Mouse (Mus musculus) small intestine, adult 2 months (tissue): ENCODE measurements around the gene Thrb. TPM values are rescaled to one million over a fixed set of nuclear protein-coding genes. Genes with fewer than 3 reads are reported as not detected.

Experiments used
- H3K27ac ChIP-seq: fragments of 200-500 bp; 2 replicates; pipeline ENCODE4 v1.5.1; 2012; ENCODE audit warnings: low read depth, low read length, control low read depth, inconsistent platforms; ENCODE audit not compliant: insufficient read depth
- H3K27me3 ChIP-seq: fragments of 200-500 bp; 2 replicates; pipeline ENCODE4 v1.6.1; 2012; ENCODE audit warnings: mild to moderate bottlenecking, moderate library complexity, low read length, inconsistent platforms; ENCODE audit not compliant: control insufficient read depth, insufficient read depth
- H3K36me3 ChIP-seq: fragments of 200-500 bp; 2 replicates; pipeline ENCODE4 v1.6.1; 2012; ENCODE audit warnings: mild to moderate bottlenecking, low read length, control low read depth, inconsistent platforms; ENCODE audit not compliant: control insufficient read depth, insufficient read depth
- H3K4me1 ChIP-seq: fragments of 200-500 bp; 2 replicates; pipeline ENCODE4 v1.6.1; 2012; ENCODE audit warnings: low read length, inconsistent platforms, mixed read lengths; ENCODE audit not compliant: control insufficient read depth, insufficient read depth, insufficient read length
- H3K4me3 ChIP-seq: fragments of 200-500 bp; 2 replicates; pipeline ENCODE4 v1.5.1; 2012; ENCODE audit warnings: low read depth, mild to moderate bottlenecking, control low read depth, inconsistent platforms, low read length, moderate library complexity
- CTCF ChIP-seq: fragments of 200-500 bp; IDR thresholded peaks from 2 replicates; pipeline ENCODE4 v1.5.1; 2012; ENCODE audit warnings: low read depth, mild to moderate bottlenecking, control low read depth, inconsistent platforms, low read length, moderate library complexity, mixed read lengths; ENCODE audit not compliant: insufficient replicate concordance, insufficient read length; ENCODE audit errors: extremely low read depth
- POLR2A ChIP-seq: fragments of 200-500 bp; IDR thresholded peaks from 2 replicates; pipeline ENCODE4 v1.6.1; 2012; ENCODE audit warnings: low read depth, mild to moderate bottlenecking, control low read depth, inconsistent platforms, low read length, moderate library complexity
- WGBS: fragments of 180-500 bp; shearing (Covaris S2); methylation state at CpG from one replicate; pipeline ENCODE4 v1.1.7; 2018; 5-methylcytosine and 5-hydroxymethylcytosine counted together
- polyA plus RNA-seq: library from polyadenylated mRNA; depleted of rRNA; stranded (reverse); fragments of >200 nt; gene quantifications from 2 replicates; pipeline ENCODE4 v1.2.3, GENCODE M21; 2012

Gene Thrb
- polyA plus RNA-seq, 1 experiment: 2.5 TPM

DNA sequence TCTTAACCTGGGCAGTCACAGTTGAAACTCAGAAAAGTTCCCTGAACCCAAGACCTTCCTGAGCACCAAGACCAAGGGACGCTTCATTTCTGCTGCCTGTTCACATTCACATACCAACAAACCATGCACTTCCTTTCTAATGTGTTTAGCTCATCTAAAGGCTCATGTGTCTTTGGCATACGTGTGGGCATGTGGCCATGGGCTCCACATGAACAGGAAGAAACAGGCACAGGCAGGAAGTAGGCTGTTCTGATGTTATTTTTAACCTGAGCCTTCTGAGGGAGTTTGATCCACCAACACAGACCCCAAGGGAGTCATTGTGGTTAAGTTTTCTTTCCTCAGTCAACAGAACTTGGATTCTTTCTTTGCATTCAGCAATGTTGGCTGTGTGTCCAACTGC is 341.8 kb downstream of the Thrb start:
- Histone ChIP-seq H3K4me3 (no peak overlapping the region), H3K36me3 (no peaks in the 10 kb centered on the region; the same call in 1 of the 2 replicates), H3K27me3 (no peaks in the 10 kb centered on the region), H3K27ac (no peak overlapping the region), H3K4me1 (no peaks in the 10 kb centered on the region)
- WGBS: 75% methylated on average over 2 of the region's 2 CpGs
- TF ChIP-seq POLR2A: no peak

DNA sequence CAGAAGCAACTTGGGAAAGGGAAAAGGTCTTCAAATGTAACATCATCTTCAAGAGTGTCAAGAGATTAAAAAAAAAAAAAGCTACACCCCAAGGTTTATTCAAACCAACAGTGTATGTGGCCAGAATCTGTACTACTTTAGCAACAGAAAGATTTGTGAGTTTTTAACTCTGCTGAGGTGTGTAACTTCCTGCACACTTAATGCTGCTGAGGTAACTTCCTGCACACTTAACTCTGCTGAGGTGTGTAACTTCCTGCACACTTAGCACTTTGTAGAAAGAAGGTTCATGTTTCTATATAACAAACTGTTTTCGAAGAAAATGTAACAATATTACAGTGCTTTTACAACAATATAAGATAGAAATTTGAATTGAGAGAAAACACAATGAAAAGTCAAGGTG is 343.6 kb downstream of the Thrb start:
- TF ChIP-seq POLR2A (no peak), CTCF (no peak)
- Histone ChIP-seq H3K4me1 (no peaks in the 10 kb centered on the region), H3K4me3 (no peak overlapping the region), H3K27ac (no peak overlapping the region), H3K36me3 (no peaks in the 10 kb centered on the region; the same call in 1 of the 2 replicates), H3K27me3 (no peaks in the 10 kb centered on the region)
- whole genome bisulfite sequencing: 83% methylated on average over 1 of the region's 1 CpGs

DNA sequence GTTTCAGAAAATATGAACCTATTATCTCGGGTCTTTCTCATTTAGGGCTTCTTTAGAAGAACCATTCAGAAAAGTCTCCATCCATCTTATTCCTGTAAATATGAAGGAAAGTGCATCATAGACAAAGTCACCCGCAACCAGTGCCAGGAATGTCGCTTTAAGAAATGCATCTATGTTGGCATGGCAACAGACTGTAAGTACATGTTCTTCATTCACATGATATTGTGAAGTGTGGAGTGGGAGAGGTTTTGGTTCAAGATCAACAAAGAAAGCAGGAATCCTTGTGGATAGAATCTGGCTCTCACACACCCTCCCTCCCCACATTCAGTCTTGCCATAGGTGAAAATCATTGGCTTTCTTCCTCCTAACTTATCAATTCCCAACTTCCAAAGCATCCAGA is 348.5 kb downstream of the Thrb start:
- H3K27ac ChIP-seq: no peak overlapping the region
- 88% methylated on average over 3 of the region's 3 CpGs for WGBS
- TF ChIP-seq POLR2A: no peak
- no peak for TF ChIP-seq CTCF
- H3K36me3 ChIP-seq: peaks cover 5% of the 10 kb centered on the region; the same call in 1 of the 2 replicates
- no peaks in the 10 kb centered on the region for H3K4me1 ChIP-seq
- H3K4me3 ChIP-seq: no peak overlapping the region
- no peaks in the 10 kb centered on the region for H3K27me3 ChIP-seq

DNA sequence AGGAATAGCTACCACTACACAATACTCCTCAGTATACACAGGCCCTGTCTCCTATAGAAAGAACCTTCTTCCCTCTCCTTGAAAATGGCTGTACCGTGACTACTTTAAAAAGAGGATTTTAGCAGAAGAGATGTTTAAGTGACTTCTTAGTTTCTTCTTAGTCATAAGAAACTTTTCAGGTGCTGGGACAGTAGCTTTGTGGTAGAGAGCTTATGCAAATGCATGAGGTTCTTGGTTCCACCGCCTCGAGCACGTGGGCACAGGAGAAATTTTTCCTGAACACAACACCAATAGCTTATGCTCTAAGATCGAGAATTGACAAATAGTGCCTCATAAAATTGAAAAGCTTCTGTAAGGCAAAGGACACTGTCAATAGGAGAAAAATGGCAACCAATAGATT is 356.5 kb downstream of the Thrb start:
- H3K27ac ChIP-seq: no peak overlapping the region
- H3K27me3 ChIP-seq: no peaks in the 10 kb centered on the region
- TF ChIP-seq POLR2A (no peak), CTCF (no peak)
- WGBS: 93% methylated on average over 5 of the region's 5 CpGs
- H3K4me3 ChIP-seq: no peak overlapping the region
- H3K36me3 ChIP-seq: 0 out of 2 replicates have a peak, but pooled peaks cover 3% of the 10 kb centered on the region
- H3K4me1 ChIP-seq: no peaks in the 10 kb centered on the region

DNA sequence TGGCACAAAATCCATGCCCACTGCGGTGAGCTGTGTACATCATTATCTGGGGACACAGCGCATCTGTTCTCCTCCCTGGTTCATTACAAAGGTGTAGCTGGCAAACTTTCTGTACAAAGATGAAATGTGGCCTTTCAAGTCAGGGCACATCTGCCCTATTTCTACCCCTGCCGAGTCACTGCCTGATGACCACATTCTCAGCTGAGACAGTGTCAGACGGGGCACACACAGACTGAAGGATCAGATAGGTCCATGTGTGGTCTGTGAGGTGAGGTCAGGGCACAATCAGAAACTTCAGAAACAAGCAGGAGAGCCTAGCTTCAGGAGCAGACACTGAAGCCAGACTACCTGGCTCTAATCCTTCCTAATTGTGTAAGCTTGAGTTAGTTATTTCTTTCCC is 360.1 kb downstream of the Thrb start:
- no peaks in the 10 kb centered on the region for H3K27me3 ChIP-seq
- 83% methylated on average over 4 of the region's 4 CpGs for WGBS
- TF ChIP-seq POLR2A (no peak), CTCF (no peak)
- H3K4me1 ChIP-seq: no peaks in the 10 kb centered on the region
- H3K36me3 ChIP-seq: no peaks in the 10 kb centered on the region
- no peak overlapping the region for H3K4me3 ChIP-seq
- H3K27ac ChIP-seq: no peak overlapping the region

DNA sequence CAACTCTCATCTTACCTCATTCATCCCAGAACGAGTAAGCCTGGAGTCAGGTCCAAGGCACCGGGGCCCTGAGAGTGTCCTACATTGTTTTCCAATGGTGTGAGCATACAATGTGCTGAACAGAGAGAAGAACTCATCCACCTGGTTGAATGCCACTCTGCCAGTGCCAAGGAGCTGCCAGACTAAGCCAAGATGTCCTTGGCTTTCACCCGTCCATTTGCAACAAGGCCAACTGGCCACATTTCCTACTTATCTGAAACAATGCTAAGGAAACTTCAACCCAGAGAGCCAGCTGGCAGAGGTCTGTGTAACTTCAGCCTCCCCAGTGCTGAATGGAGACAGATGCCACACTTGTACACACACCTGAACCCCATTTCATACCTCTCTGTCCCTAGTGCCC is 360.6 kb downstream of the Thrb start:
- no peaks in the 10 kb centered on the region for H3K36me3 ChIP-seq
- no peaks in the 10 kb centered on the region for H3K27me3 ChIP-seq
- no peak overlapping the region for H3K27ac ChIP-seq
- no peaks in the 10 kb centered on the region for H3K4me1 ChIP-seq
- no peak overlapping the region for H3K4me3 ChIP-seq
- TF ChIP-seq POLR2A: no peak
- no peak for TF ChIP-seq CTCF
- WGBS: 85% methylated on average over 3 of the region's 3 CpGs

DNA sequence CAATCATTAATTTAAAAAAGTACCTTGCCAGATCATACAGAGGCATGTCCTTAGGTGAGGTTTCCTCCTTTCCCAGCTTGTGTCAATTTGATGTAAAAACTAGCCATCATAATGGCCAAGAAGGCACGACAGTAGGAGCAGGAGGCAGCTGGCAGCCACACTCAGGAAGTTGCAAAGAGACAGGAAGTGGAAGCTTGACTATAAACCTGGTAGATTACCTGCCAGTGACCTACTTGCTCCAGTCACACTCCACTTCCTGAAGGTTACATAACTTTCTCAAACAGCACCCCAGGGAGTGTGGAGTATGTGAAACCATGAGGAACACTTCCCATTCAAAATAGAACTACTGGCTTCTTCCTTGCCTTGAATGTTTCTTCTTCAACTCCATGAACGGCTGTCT is 361.7 kb downstream of the Thrb start:
- no peak overlapping the region for H3K4me3 ChIP-seq
- no peak for TF ChIP-seq POLR2A
- no peak for TF ChIP-seq CTCF
- H3K27me3 ChIP-seq: no peaks in the 10 kb centered on the region
- no peaks in the 10 kb centered on the region for H3K4me1 ChIP-seq
- H3K36me3 ChIP-seq: no peaks in the 10 kb centered on the region
- 44% methylated on average over 2 of the region's 2 CpGs for WGBS
- H3K27ac ChIP-seq: no peak overlapping the region

DNA sequence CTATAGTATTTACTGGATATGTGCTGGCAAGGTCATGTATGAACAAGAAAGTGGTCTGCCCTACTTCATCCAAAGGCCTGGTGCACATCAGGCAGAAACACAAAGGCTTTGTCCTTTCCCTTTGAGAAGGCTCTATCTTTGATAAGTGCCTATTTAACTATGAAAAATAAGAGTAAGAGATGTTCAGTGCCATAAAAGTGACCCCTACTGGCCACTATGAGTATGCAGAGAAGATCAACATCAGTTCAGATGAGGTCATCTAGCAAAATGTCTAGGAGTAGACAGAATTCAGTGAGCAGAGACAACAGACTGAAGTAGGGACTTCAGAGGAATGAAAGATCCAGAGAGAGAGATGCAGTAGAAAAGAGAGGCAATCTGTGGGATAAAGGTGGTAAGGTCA is 362.3 kb downstream of the Thrb start:
- peaks cover 2% of the 10 kb centered on the region for H3K36me3 ChIP-seq
- H3K4me3 ChIP-seq: no peak overlapping the region
- no peaks in the 10 kb centered on the region for H3K27me3 ChIP-seq
- no peak for TF ChIP-seq CTCF
- TF ChIP-seq POLR2A: no peak
- no peaks in the 10 kb centered on the region for H3K4me1 ChIP-seq
- no peak overlapping the region for H3K27ac ChIP-seq
